Mouse (Mus musculus) left cerebral cortex, postnatal 25 days (tissue): Measurements from ENCODE around the gene CK137956. TPM values are rescaled to one million over a fixed set of nuclear protein-coding genes. Genes with fewer than 3 reads are reported as not detected.

ENCODE experiments used
- DNase-seq, 2 experiments: peaks; one replicate each; pipeline ENCODE4 v3.0.0; 2022; ENCODE audit warnings: low spot score in 2 of 2, mixed read lengths in 1 of 2
- intact Hi-C: fragments of 180-260 bp; cut with DNase I; formaldehyde crosslinking; loops from one replicate; pipeline ENCODE4 v1.15.1; 2025
- total RNA-seq, 2 experiments: library from RNA; stranded (reverse); gene quantifications; 2 replicates each; pipeline ENCODE4 v1.2.3; 2021

The CK137956 gene
- total RNA-seq, 2 experiments from 2014 or later = 1.6 TPM

DNA sequence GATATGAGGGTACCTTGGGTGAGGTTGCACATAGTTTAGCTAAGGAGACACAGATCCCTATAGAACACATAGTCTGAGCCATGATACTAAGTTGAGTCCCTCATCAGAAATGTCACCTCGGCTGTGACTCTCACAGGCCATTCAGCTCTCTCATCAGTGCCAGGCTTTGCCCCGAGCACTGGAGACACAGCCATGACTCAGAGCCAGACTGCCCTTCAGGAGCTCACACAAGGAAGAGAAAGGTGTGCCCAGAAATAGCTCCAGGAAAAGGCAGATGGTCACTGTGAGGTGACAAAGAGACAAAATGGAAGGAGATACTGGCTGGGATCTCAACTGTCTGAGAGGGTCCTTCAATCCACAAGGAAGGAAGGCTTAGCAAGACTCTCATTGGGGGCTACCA lies 23.1 kb downstream of the CK137956 start:
- no peak for DNase-seq
- intact Hi-C loops = no loop called here

DNA sequence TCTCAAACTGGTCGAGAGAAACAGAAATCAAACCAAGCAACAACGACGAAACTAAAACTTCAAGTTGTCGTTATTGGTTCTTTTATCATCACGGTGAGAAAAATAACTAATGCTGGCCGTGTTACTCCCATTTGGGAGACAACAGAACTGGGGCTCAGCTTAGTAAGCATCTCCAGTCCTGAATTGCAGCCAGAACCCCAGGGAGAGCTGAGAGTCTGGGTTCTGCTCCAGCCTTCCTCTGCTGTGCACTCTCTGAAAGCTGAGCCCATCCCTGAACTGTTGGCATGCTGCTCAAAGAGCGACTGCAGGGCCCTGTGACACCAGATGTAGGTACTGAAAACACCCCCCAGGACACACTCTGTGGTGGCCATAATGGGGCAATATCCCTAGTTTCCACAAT lies 33.3 kb downstream of the CK137956 start:
- intact Hi-C loops = no loop called here
- DNase-seq = no peak

DNA sequence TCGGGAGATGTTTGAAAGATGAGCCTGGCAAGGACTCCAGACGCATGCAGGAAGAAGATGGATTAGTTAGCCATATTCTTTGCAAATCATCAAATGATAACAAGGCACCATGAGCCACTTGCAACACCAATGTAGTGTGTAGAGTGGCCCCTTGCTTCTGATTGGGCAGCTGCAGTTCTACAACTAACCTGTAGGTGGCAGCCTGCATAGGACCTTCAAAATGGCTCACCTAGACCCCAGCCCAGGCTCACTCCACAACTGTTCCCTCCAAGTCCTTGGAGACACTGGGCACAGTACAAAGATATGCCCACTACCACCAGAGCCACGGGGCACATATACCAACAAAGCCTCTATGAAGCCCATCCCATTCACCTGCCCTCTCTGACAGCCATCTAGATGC lies 35.4 kb downstream of the CK137956 start:
- peak; percentile 8 to 16 for DNase-seq
- intact Hi-C loops = no loop called here

DNA sequence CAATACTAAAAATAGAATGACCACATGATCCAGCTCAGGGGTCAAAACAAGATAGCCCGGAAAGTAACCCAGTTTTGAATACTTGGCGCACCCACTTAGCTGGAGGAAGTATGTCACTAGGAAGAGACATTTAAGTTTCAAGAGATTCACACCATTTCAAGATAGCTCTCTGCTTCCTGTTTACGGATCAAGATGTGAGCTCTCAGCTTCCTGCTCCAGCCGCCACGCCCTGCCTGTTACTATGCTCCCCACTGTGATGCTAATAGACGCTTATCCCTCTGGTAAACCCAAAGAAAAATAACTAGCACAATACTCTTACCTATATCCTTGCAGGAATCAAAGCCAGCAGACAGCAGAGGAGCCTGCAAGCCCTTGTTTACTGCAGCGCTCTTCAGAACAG lies 57.2 kb downstream of the CK137956 start:
- no peak for DNase-seq
- intact Hi-C loops = no loop called here

DNA sequence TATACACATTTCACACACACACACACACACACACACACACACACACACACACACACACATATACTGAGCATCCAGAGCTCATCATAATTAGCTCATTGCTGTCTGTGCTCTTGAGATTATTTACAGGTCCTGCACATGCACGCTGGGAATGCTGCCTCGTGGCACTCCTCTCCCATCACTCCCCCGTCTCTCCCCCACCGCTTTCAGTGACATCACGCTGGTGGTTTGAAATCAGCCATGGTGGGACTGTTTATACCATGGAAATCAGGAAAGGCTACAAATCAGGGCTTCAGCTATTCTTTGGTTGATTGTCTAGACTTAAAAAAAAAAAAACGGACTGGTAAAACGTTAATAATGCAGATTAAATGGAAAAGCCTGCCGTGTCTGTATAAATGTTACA lies 63.6 kb downstream of the CK137956 start:
- no peak for DNase-seq
- intact Hi-C loops = no loop called here

DNA sequence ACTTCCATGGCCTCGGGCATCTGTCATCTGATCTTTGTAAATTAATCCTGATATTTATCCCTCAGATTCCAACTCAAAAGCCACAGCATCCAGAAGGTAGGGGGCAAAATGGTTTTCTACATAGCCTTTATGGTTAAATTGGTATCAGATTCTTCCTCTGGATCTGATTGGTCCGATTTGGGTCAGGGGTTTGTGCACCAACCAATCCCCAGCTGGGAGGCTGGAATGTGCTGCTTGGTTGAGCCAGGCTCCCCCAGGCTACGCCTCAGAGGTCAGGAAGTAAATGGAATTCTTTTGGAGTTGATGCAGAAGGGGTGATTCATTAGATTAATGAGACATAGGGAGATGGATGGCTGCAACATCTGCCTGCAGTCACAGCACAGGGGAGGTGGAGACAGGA lies 66.8 kb downstream of the CK137956 start:
- no peak for DNase-seq
- intact Hi-C loops = no loop called here

DNA sequence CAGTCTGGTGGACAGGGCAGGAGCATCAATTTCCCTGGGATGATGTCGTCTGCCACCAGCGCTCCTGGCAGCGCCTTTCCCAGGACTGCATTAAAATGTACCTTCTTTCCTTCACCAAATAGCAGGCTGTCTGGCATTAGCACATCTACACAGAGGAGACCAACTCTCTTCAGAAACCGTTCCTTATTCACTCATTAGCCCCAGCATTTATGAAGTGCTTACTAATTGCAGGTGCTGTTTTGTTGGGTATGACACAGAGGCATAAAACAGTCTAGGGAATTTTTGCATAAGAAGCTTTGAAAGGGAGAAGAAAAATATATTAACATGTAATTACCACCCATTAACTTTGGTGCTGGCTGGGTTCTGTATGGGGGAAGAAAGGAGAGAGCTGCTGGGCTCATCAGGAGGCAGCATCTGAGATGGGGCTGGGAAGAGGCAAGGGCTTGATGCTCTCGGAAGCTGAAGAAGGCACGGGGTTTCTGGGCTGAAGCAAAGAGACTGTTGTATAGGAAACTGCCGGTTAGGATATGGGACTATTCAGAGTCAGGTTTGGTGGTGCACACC lies 69.8 kb downstream of the CK137956 start:
- intact Hi-C loops = no loop called here
- DNase-seq = no peak

DNA sequence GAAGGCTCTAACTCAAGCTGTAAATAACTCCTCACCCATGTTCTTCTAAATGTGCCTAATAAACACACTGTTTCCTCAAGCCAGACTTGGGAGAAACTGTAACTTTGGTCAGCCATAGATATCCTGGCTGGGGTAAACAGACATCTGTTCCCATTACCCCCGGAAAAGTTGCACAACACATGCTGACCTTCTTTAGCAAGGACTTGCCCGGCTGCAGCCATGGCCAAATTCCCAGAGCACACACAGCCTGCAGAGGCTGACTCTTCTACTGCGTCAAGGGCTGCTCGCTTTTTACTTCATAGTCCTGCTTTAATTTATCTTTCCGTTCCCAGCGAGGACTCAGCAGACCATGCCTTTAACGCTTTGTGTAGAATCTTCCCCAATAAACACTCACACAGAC lies 81.7 kb downstream of the CK137956 start:
- no peak for DNase-seq
- intact Hi-C loops = no loop called here

DNA sequence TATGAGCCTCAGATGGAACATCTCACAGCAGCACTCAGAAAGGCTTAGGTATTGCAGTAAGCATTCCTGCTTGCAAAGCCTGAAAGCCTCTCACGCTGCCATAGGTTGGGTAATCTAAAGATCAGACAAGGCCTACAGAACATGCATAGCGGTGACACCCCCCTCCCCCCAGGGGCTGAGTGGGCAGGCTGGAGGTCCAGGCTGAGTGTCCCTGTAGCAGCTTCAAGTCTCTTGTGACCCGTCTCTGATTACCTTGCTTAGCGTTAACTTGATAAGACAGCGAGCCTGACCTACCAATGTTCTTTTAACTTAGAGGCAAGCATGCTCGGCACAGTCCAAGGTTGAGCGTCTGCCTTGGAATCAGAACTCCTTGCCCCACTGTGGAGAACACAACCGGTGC lies 91.8 kb downstream of the CK137956 start:
- DNase-seq = no peak
- intact Hi-C loops = no loop called here

Other genes starting within 250 kb of the CK137956 start
- gene Csmd2, start 16.9 kb upstream of the CK137956 start, total RNA-seq = 10 to 100 TPM; 62.7 to 64.6 TPM